Mouse (Mus musculus) G1E (cell line): ENCODE measurements around the gene D230025D16Rik. TPM values are rescaled to one million over a fixed set of nuclear protein-coding genes. Genes with fewer than 3 reads are reported as not detected.
A peak's percentile ranks its signal among the peaks of the same experiment; 100 is the strongest.

ENCODE experiments used
- ATAC-seq: 2 replicates; pipeline ENCODE4 v1.8.0; 2016; ENCODE audit warnings: mild to moderate bottlenecking; ENCODE audit not compliant: insufficient number of reproducible peaks, poor library complexity, low FRiP score, severe bottlenecking; ENCODE audit errors: extremely low read depth
- DNase-seq: peaks from one replicate; pipeline ENCODE4 v3.0.0; 2012; ENCODE audit warnings: low spot score
- H3K27me3 ChIP-seq: 2 replicates; pipeline ENCODE4 v1.6.1; 2012; ENCODE audit warnings: mild to moderate bottlenecking, low read length, inconsistent platforms; ENCODE audit not compliant: insufficient read depth
- H3K36me3 ChIP-seq: replicated peaks from 2 replicates; pipeline ENCODE3; 2012; ENCODE audit warnings: mild to moderate bottlenecking, inconsistent platforms
- H3K4me1 ChIP-seq: 2 replicates; pipeline ENCODE4 v1.6.1; 2012; ENCODE audit warnings: low read depth, low read length, inconsistent platforms, mixed read lengths; ENCODE audit not compliant: insufficient read depth
- H3K4me3 ChIP-seq: 2 replicates; pipeline ENCODE4 v1.5.1; 2012; ENCODE audit warnings: low read depth, mild to moderate bottlenecking, inconsistent platforms, low read length, moderate library complexity, mixed read lengths
- H3K9me3 ChIP-seq: replicated peaks from 2 replicates; pipeline ENCODE4 v1.6.1; 2012; ENCODE audit warnings: inconsistent platforms
- CTCF ChIP-seq: IDR thresholded peaks from 2 replicates; pipeline ENCODE4 v1.5.1; 2012; ENCODE audit warnings: low read depth, low read length, inconsistent platforms, mixed read lengths
- GATA1 ChIP-seq: IDR thresholded peaks from 2 replicates; pipeline ENCODE4 v1.6.1; 2012; ENCODE audit warnings: borderline replicate concordance, low read length, inconsistent platforms, mixed read lengths
- GATA2 ChIP-seq: IDR thresholded peaks from 2 replicates; pipeline ENCODE4 v1.6.1; 2012; ENCODE audit warnings: low read depth, low read length, inconsistent platforms, borderline replicate concordance
- POLR2AphosphoS5 ChIP-seq: IDR thresholded peaks from 2 replicates; pipeline ENCODE4 v1.6.1; 2012; ENCODE audit warnings: low read depth, low read length, inconsistent platforms; ENCODE audit not compliant: insufficient replicate concordance
- TAL1 ChIP-seq: conservative IDR thresholded peaks from 2 replicates; pipeline ENCODE4 v1.6.1; 2012; ENCODE audit warnings: low read depth, low read length, inconsistent platforms, mixed read lengths
- polyA plus RNA-seq: library from polyadenylated mRNA; stranded (reverse); fragments of >175 nt; gene quantifications from 2 replicates; pipeline ENCODE4 v1.2.3, GENCODE M21; 2012
- total RNA-seq, 2 experiments: library from RNA; stranded (forward) in 1 of 2; stranded (reverse) in 1 of 2; fragments of 200-1000 nt in 1 of 2; fragments of >200 nt in 1 of 2; fragmentation: Nextera tagmentation in 1 of 2; gene quantifications; 2 replicates each; pipeline ENCODE4 v1.2.3; 2014 to 2017

The D230025D16Rik gene
- total and polyA plus RNA-seq, 3 experiments: 4.0 to 37.5 (median 27.2) TPM

DNA sequence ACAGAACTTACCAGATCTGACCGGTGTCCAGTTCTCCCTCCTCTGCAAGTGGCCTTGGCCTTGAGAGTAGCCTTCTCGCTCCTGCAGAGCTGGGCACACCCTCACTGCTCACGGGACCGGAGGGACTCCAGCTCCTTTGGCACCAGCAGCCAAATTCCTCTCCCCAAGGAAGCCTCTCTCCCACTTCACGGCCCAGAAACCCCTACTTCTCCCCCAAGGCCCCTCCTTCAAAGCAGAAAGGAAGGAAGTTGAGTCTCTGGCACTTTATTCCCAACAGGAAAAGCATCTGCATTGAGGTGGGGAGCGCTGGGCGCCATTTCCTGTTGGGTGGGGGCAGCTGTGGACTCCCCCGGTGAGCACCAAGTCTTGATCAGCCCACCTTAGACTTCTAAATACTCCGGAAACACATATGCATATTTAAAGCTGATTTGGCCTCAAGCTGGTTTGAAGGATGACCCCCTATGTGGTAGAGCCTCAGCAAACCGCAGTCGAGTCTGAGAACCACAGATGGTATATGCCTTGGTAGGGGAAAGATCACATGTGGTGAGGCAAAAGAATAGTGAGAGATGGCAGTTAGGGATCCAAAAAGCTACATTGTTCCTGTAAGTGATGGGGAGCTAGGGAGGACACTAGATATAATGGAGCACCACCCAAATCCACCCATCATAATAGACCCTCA, 71.1 kb downstream of the D230025D16Rik start, which contains the start of gene Exoc3l:
Gene Exoc3l, minus strand, starts transcription at position 207 of the 679 bp plus-strand sequence.
- ATAC-seq (no peak), DNase-seq (no peak)
- Histone ChIP-seq H3K36me3 (peaks cover 38% of the 10 kb centered on the region), H3K4me3 (peak within 1 kb of the TSS; percentile 98), H3K4me1 (peaks cover 52% of the 10 kb centered on the region), H3K9me3 (no peaks in the 10 kb centered on the region), H3K27me3 (no peaks in the 10 kb centered on the region)
- TF ChIP-seq GATA2 (no peak), TAL1 (no peak), GATA1 (no peak), CTCF (no peak), POLR2AphosphoS5 (no peak)

DNA sequence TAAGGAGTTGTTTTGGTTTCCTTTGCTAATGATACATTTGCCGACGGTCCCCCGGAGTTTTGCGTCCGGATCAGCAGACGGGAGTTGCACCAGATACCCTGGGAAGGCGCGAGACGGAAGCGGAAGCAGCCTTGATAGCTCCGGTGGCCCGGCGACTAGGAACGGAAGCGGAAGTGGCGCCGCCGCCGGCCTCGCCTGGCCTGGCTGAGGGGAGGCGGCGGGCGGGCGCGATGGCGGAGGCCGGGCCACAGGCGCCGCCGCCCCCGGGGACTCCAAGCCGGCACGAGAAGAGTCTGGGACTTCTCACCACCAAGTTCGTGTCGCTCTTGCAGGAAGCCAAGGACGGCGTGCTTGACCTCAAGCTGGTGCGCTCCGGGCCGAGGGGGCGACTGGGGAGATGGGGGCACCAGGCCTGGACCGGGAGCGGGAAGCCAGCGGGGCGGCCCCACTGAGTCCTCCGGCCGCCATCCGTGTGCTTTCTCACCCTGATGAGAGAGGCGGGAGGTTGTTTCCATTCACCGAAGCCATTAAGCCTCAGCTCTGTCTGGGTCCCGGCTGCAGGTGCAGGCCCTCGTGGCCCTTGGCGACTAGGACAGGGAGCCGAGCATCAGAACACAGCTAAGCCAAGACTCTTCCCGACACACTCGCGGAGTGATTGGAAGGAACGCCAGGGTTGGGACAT, 72.7 kb downstream of the D230025D16Rik start, which contains the start of gene E2f4:
Gene E2f4, plus strand, starts transcription at position 153 of the 682 bp plus-strand sequence.
- H3K4me1 ChIP-seq: peaks cover 64% of the 10 kb centered on the region
- DNase-seq: peak; percentile 93

DNA sequence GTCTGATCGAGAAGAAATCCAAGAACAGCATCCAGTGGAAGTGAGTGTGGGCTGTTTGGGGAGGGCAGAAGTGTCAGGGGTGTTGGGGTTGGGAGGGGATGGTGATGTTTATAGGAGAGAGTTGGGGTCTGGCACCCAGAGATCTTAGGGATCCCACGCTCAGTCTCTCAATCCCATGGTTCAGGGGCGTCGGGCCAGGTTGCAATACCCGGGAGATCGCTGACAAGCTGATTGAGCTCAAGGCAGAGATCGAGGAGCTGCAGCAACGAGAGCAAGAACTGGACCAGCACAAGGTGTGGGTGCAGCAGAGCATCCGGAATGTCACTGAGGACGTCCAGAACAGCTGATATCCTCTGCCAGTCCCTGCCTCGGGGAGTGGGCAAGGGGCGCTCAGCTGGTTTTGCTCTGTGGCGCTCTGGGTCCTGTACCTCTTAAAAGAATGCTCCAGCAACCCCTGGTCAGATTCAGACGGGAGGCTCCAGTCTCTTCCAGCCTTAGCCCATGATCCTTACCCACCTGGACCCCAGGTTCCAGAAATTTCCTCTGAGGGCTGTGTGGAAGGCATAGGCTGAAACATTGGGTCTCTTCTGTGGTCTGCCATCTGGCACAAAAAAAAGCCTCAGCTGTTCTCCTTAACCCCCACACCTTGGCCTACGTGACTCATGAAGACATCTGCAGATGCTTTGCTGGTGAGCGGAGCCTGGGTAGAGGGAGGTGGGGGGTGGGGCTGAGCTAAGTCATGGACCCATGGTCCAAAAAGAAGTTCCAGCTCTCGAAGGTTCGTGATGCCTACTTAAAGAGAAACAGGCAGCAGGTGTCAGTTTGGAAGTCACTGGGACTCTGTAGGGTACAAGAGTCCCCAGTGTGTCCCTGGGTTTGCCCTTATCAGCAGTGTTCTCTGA, 73.7 kb downstream of the D230025D16Rik start:
- no peak for TF ChIP-seq TAL1
- no peak for TF ChIP-seq GATA1
- no peak for TF ChIP-seq CTCF
- TF ChIP-seq GATA2: no peak
- no peak for TF ChIP-seq POLR2AphosphoS5
- DNase-seq (no peak), ATAC-seq (0 out of 2 replicates have a peak, but pooled peaks have one; percentile 11)
- Histone ChIP-seq H3K9me3 (no peaks in the 10 kb centered on the region; the same call in 1 of the 2 replicates), H3K36me3 (peaks cover 58% of the 10 kb centered on the region), H3K4me1 (peaks cover 73% of the 10 kb centered on the region), H3K27me3 (no peaks in the 10 kb centered on the region), H3K4me3 (peak overlapping the region; percentile 98)

More for the DNA sequence above, 72.7 kb downstream of the D230025D16Rik start, which contains the start of gene E2f4:
- TF ChIP-seq GATA1 (no peak), GATA2 (no peak), TAL1 (no peak), CTCF (no peak), POLR2AphosphoS5 (no peak)
- Histone ChIP-seq H3K9me3 (no peaks in the 10 kb centered on the region), H3K27me3 (no peaks in the 10 kb centered on the region), H3K4me3 (peak within 1 kb of the TSS; percentile 98), H3K36me3 (peaks cover 53% of the 10 kb centered on the region)
- ATAC-seq: peak; percentile 86

DNA sequence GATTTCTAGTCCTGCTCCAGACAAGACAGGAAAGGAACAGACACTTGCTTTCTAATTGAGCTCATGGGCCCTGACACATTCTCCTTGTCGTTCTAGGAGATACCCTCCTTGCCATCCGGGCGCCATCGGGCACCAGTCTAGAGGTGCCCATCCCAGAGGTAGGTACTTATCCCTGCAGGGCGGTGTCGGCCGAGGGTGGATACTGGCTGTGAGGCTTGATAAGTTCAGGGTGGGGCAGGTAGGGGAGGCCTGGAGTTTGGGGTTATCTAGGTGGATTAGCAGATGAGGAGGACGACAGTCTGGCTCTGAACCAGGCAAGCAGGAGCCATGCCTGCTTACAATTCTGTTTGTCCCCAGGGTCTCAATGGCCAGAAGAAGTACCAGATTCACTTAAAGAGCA, 75.0 kb downstream of the D230025D16Rik start:
- DNase-seq (no peak), ATAC-seq (no peak)
- TF ChIP-seq TAL1 (no peak), CTCF (no peak), GATA1 (no peak), POLR2AphosphoS5 (no peak)
- Histone ChIP-seq H3K9me3 (no peaks in the 10 kb centered on the region; the same call in 1 of the 2 replicates), H3K4me1 (peaks cover 87% of the 10 kb centered on the region), H3K4me3 (peak overlapping the region; percentile 45; the same call in 1 of the 2 replicates), H3K36me3 (peaks cover 70% of the 10 kb centered on the region), H3K27me3 (no peaks in the 10 kb centered on the region)

Other genes with a start within 250 kb of the D230025D16Rik start
Only the 20 nearest of the 22 such genes appear.
- not detected in 2 replicates for gene Ces3a, start 176.5 kb upstream of the D230025D16Rik start, total RNA-seq (2014; fragmentation: Nextera tagmentation)
- not detected in 2 replicates for gene Ces3a, start 176.5 kb upstream of the D230025D16Rik start, total RNA-seq (2017)
- not detected in 2 replicates for gene Ces3a, start 176.5 kb upstream of the D230025D16Rik start, polyA plus RNA-seq
- gene Ces3b, start 141.4 kb upstream of the D230025D16Rik start, total RNA-seq (2014; fragmentation: Nextera tagmentation): not detected in 2 replicates
- 0.12 and 0.22 TPM in 2 replicates for gene Ces3b, start 141.4 kb upstream of the D230025D16Rik start, total RNA-seq (2017)
- not detected in 2 replicates for gene Ces3b, start 141.4 kb upstream of the D230025D16Rik start, polyA plus RNA-seq
- not detected in 2 replicates for gene Ces4a, start 93.3 kb upstream of the D230025D16Rik start, total RNA-seq (2014; fragmentation: Nextera tagmentation)
- gene Ces4a, start 93.3 kb upstream of the D230025D16Rik start, total RNA-seq (2017): not detected in 2 replicates
- gene Ces4a, start 93.3 kb upstream of the D230025D16Rik start, polyA plus RNA-seq: not detected in 2 replicates
- gene Cbfb, start 54.5 kb upstream of the D230025D16Rik start, total RNA-seq (2014; fragmentation: Nextera tagmentation): 81.9 and 84.2 TPM in 2 replicates
- gene Cbfb, start 54.5 kb upstream of the D230025D16Rik start, total RNA-seq (2017): 175 and 182 TPM in 2 replicates
- 31.4 and 33.5 TPM in 2 replicates for gene Cbfb, start 54.5 kb upstream of the D230025D16Rik start, polyA plus RNA-seq
- 4.8 and 5.9 TPM in 2 replicates for gene B3gnt9, start 30.0 kb downstream of the D230025D16Rik start, total RNA-seq (2014; fragmentation: Nextera tagmentation)
- gene B3gnt9, start 30.0 kb downstream of the D230025D16Rik start, total RNA-seq (2017): 6.2 and 7.4 TPM in 2 replicates
- 4.4 and 7.0 TPM in 2 replicates for gene B3gnt9, start 30.0 kb downstream of the D230025D16Rik start, polyA plus RNA-seq
- 12.5 and 14.2 TPM in 2 replicates for gene Tradd, start 39.5 kb downstream of the D230025D16Rik start, total RNA-seq (2014; fragmentation: Nextera tagmentation)
- gene Tradd, start 39.5 kb downstream of the D230025D16Rik start, total RNA-seq (2017): 20.8 and 23.4 TPM in 2 replicates
- 27.9 and 30.0 TPM in 2 replicates for gene Tradd, start 39.5 kb downstream of the D230025D16Rik start, polyA plus RNA-seq
- gene Fbxl8, start 39.5 kb downstream of the D230025D16Rik start, total RNA-seq (2014; fragmentation: Nextera tagmentation): 6.8 and 8.0 TPM in 2 replicates
- gene Fbxl8, start 39.5 kb downstream of the D230025D16Rik start, total RNA-seq (2017): 6.0 and 6.9 TPM in 2 replicates
- 8.9 and 9.6 TPM in 2 replicates for gene Fbxl8, start 39.5 kb downstream of the D230025D16Rik start, polyA plus RNA-seq
- 0.49 and 0.68 TPM in 2 replicates for gene Hsf4, start 44.7 kb downstream of the D230025D16Rik start, total RNA-seq (2014; fragmentation: Nextera tagmentation)
- gene Hsf4, start 44.7 kb downstream of the D230025D16Rik start, total RNA-seq (2017): 0.70 and 0.93 TPM in 2 replicates
- gene Hsf4, start 44.7 kb downstream of the D230025D16Rik start, polyA plus RNA-seq: 0.33 and 0.39 TPM in 2 replicates
- 0.39 and 0.60 TPM in 2 replicates for gene Nol3, start 51.0 kb downstream of the D230025D16Rik start, total RNA-seq (2014; fragmentation: Nextera tagmentation)
- 0.41 and 0.49 TPM in 2 replicates for gene Nol3, start 51.0 kb downstream of the D230025D16Rik start, total RNA-seq (2017)
- 0.60 and 0.77 TPM in 2 replicates for gene Nol3, start 51.0 kb downstream of the D230025D16Rik start, polyA plus RNA-seq
- 7.8 and 9.0 TPM in 2 replicates for gene 4931428F04Rik, start 64.7 kb downstream of the D230025D16Rik start, total RNA-seq (2014; fragmentation: Nextera tagmentation)
- gene 4931428F04Rik, start 64.7 kb downstream of the D230025D16Rik start, total RNA-seq (2017): 2.6 and 2.8 TPM in 2 replicates
- 1.5 and 2.0 TPM in 2 replicates for gene 4931428F04Rik, start 64.7 kb downstream of the D230025D16Rik start, polyA plus RNA-seq
- gene Exoc3l, start 71.0 kb downstream of the D230025D16Rik start, total RNA-seq (2014; fragmentation: Nextera tagmentation): 1.4 and 3.2 TPM in 2 replicates
- gene Exoc3l, start 71.0 kb downstream of the D230025D16Rik start, total RNA-seq (2017): 1.5 and 2.8 TPM in 2 replicates
- gene Exoc3l, start 71.0 kb downstream of the D230025D16Rik start, polyA plus RNA-seq: 2.6 and 2.7 TPM in 2 replicates
- gene E2f4, start 72.5 kb downstream of the D230025D16Rik start, total RNA-seq (2014; fragmentation: Nextera tagmentation): 228 and 274 TPM in 2 replicates
- 40.1 and 42.5 TPM in 2 replicates for gene E2f4, start 72.5 kb downstream of the D230025D16Rik start, total RNA-seq (2017)
- 69.8 and 79.2 TPM in 2 replicates for gene E2f4, start 72.5 kb downstream of the D230025D16Rik start, polyA plus RNA-seq
- 2.2 and 3.5 TPM in 2 replicates for gene Elmo3, start 80.5 kb downstream of the D230025D16Rik start, total RNA-seq (2014; fragmentation: Nextera tagmentation)
- 0.49 and 1.6 TPM in 2 replicates for gene Elmo3, start 80.5 kb downstream of the D230025D16Rik start, total RNA-seq (2017)
- gene Elmo3, start 80.5 kb downstream of the D230025D16Rik start, polyA plus RNA-seq: 0.63 and 0.76 TPM in 2 replicates
- gene Lrrc29, start 101.1 kb downstream of the D230025D16Rik start, total RNA-seq (2014; fragmentation: Nextera tagmentation): 12.3 and 15.5 TPM in 2 replicates
- 4.6 and 4.8 TPM in 2 replicates for gene Lrrc29, start 101.1 kb downstream of the D230025D16Rik start, total RNA-seq (2017)
- 1.3 and 1.6 TPM in 2 replicates for gene Lrrc29, start 101.1 kb downstream of the D230025D16Rik start, polyA plus RNA-seq
- gene Tmem208, start 101.2 kb downstream of the D230025D16Rik start, total RNA-seq (2014; fragmentation: Nextera tagmentation): 26.7 and 35.5 TPM in 2 replicates
- 37.8 and 54.5 TPM in 2 replicates for gene Tmem208, start 101.2 kb downstream of the D230025D16Rik start, total RNA-seq (2017)
- gene Tmem208, start 101.2 kb downstream of the D230025D16Rik start, polyA plus RNA-seq: 19.5 and 25.2 TPM in 2 replicates
- 2.3 and 4.7 TPM in 2 replicates for gene Fhod1, start 122.8 kb downstream of the D230025D16Rik start, total RNA-seq (2014; fragmentation: Nextera tagmentation)
- 1.7 and 3.3 TPM in 2 replicates for gene Fhod1, start 122.8 kb downstream of the D230025D16Rik start, total RNA-seq (2017)
- 6.0 and 6.1 TPM in 2 replicates for gene Fhod1, start 122.8 kb downstream of the D230025D16Rik start, polyA plus RNA-seq
- 0.68 and 1.2 TPM in 2 replicates for gene Slc9a5, start 123.7 kb downstream of the D230025D16Rik start, total RNA-seq (2014; fragmentation: Nextera tagmentation)
- gene Slc9a5, start 123.7 kb downstream of the D230025D16Rik start, total RNA-seq (2017): 0.46 and 0.49 TPM in 2 replicates
- gene Slc9a5, start 123.7 kb downstream of the D230025D16Rik start, polyA plus RNA-seq: 0.87 and 0.99 TPM in 2 replicates
- gene Plekhg4, start 148.1 kb downstream of the D230025D16Rik start, total RNA-seq (2014; fragmentation: Nextera tagmentation): not detected in 2 replicates
- 0.11 TPM in 1 of 2 replicates, not detected in the other for gene Plekhg4, start 148.1 kb downstream of the D230025D16Rik start, total RNA-seq (2017)
- 0.01 TPM in 1 of 2 replicates, not detected in the other for gene Plekhg4, start 148.1 kb downstream of the D230025D16Rik start, polyA plus RNA-seq
- not detected in 2 replicates for gene Kctd19, start 188.4 kb downstream of the D230025D16Rik start, total RNA-seq (2014; fragmentation: Nextera tagmentation)
- not detected in 2 replicates for gene Kctd19, start 188.4 kb downstream of the D230025D16Rik start, total RNA-seq (2017)
- not detected in 2 replicates for gene Kctd19, start 188.4 kb downstream of the D230025D16Rik start, polyA plus RNA-seq
- not detected in 2 replicates for gene Lrrc36, start 188.4 kb downstream of the D230025D16Rik start, total RNA-seq (2014; fragmentation: Nextera tagmentation)
- gene Lrrc36, start 188.4 kb downstream of the D230025D16Rik start, total RNA-seq (2017): not detected in 2 replicates
- gene Lrrc36, start 188.4 kb downstream of the D230025D16Rik start, polyA plus RNA-seq: not detected in 2 replicates